Mouse (Mus musculus): ENCODE results near the gene Tmem136. TPM values are rescaled to one million over a fixed set of nuclear protein-coding genes. Genes with fewer than 3 reads are reported as not detected.

Gene Tmem136
- polyA plus RNA-seq, 1 experiment: not detected

GRCm38 (mm10) chr9:43071741-43072140, 44.6 kb downstream of the Tmem136 start:
- Histone ChIP-seq H3K27ac (ENCODE audit: insufficient read depth, low read depth, low read length) (no peak overlapping the region), H3K4me1 (ENCODE audit: control insufficient read depth, insufficient read depth, low read length) (peaks cover 7% of the 10 kb centered on the region), H3K4me3 (ENCODE audit: insufficient read depth, low read depth, low read length) (no peak overlapping the region)
- 34% methylated on average over 2 of the region's 2 CpGs for WGBS
- no peak for TF ChIP-seq CTCF (IDR thresholded peaks at IDR 0.05; ENCODE audit: insufficient read depth, low read depth, low read length)

- Histone ChIP-seq H3K27ac (ENCODE audit: insufficient read depth, low read depth, low read length) (no peak overlapping the region), H3K4me1 (ENCODE audit: control insufficient read depth, insufficient read depth, low read length) (peaks cover 7% of the 10 kb centered on the region), H3K4me3 (ENCODE audit: insufficient read depth, low read depth, low read length) (no peak overlapping the region)
- no peak for TF ChIP-seq POLR2A (IDR thresholded peaks at IDR 0.05; ENCODE audit: insufficient read depth, low read depth, low read length)
- TF ChIP-seq CTCF (IDR thresholded peaks at IDR 0.05; ENCODE audit: insufficient read depth, low read depth, low read length): no peak
- 37% methylated on average over 4 of the region's 4 CpGs for WGBS
Observed at GRCm38 (mm10) chr9:43071176-43071575, 45.2 kb downstream of the Tmem136 start.

GRCm38 (mm10) chr9:43070566-43070965, 45.8 kb downstream of the Tmem136 start:
- 46% methylated on average over 4 of the region's 4 CpGs for WGBS

DNA sequence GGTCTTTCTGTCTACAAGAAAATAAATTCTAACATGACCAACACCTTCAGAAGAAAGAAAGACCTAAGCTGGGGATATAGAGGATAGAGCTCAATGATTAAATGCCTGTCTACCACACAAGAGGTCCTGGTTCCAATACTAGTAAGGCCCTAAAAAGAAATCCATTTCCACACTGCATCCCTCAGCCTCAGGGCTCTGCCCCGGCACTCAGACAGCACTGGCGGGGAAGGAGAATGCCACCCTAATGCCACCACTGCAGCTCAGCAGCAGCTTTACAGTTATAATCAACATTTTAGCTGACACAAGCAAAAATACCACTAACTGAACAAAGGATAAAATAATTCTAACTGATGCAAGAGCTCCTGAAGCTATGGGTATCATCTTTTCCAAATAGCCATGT, 46.2 kb downstream of the Tmem136 start:
- Histone ChIP-seq H3K4me1 (ENCODE audit: control insufficient read depth, insufficient read depth, low read length) (peaks cover 7% of the 10 kb centered on the region), H3K27ac (ENCODE audit: insufficient read depth, low read depth, low read length) (no peak overlapping the region), H3K4me3 (ENCODE audit: insufficient read depth, low read depth, low read length) (no peak overlapping the region)
- TF ChIP-seq CTCF (IDR thresholded peaks at IDR 0.05; ENCODE audit: insufficient read depth, low read depth, low read length) (no peak), POLR2A (IDR thresholded peaks at IDR 0.05; ENCODE audit: insufficient read depth, low read depth, low read length) (no peak)
- 40% methylated on average over 2 of the region's 2 CpGs for WGBS

More at GRCm38 (mm10) chr9:43070566-43070965, 45.8 kb downstream of the Tmem136 start:
- H3K27ac ChIP-seq (ENCODE audit: insufficient read depth, low read depth, low read length): no peak overlapping the region
- TF ChIP-seq POLR2A (IDR thresholded peaks at IDR 0.05; ENCODE audit: insufficient read depth, low read depth, low read length) (no peak), CTCF (IDR thresholded peaks at IDR 0.05; ENCODE audit: insufficient read depth, low read depth, low read length) (no peak)
- peaks cover 7% of the 10 kb centered on the region for H3K4me1 ChIP-seq (ENCODE audit: control insufficient read depth, insufficient read depth, low read length)
- no peak overlapping the region for H3K4me3 ChIP-seq (ENCODE audit: insufficient read depth, low read depth, low read length)

GRCm38 (mm10) chr9:43067896-43068295, 48.5 kb downstream of the Tmem136 start:
- no peak overlapping the region for H3K27ac ChIP-seq (ENCODE audit: insufficient read depth, low read depth, low read length)
- H3K4me1 ChIP-seq (ENCODE audit: control insufficient read depth, insufficient read depth, low read length): peaks cover 7% of the 10 kb centered on the region
- no peak for TF ChIP-seq CTCF (IDR thresholded peaks at IDR 0.05; ENCODE audit: insufficient read depth, low read depth, low read length)
- TF ChIP-seq POLR2A (IDR thresholded peaks at IDR 0.05; ENCODE audit: insufficient read depth, low read depth, low read length): no peak
- WGBS: 64% methylated on average over 3 of the region's 3 CpGs
- H3K4me3 ChIP-seq (ENCODE audit: insufficient read depth, low read depth, low read length): no peak overlapping the region

- 75% methylated on average over 4 of the region's 4 CpGs for WGBS
Observed at GRCm38 (mm10) chr9:43065231-43065630, 51.1 kb downstream of the Tmem136 start.

DNA sequence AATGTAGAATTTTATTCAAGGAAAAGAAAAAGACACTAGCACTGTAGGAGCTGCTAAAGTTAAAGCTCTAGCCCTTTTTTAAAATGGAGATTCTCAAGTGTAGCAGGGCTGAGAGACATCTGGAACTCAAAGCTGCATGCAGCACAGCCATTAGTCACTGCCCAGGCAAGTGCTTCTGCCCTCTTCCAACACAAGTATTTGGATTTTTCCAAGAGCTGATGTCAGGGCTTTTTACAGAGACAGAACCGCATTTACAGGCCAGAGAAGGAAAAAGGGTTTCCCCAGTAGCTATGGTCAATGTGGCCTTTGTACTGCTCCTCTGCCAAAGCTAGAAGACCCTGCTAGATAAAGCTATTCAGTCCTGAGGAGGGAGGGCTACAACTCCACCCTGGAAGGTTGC, 54.8 kb downstream of the Tmem136 start:
- no peak overlapping the region for H3K27ac ChIP-seq (ENCODE audit: insufficient read depth, low read depth, low read length)
- no peaks in the 10 kb centered on the region for H3K4me1 ChIP-seq (ENCODE audit: control insufficient read depth, insufficient read depth, low read length)
- 41% methylated on average over 1 of the region's 1 CpGs for WGBS
- TF ChIP-seq CTCF (IDR thresholded peaks at IDR 0.05; ENCODE audit: insufficient read depth, low read depth, low read length) (no peak), POLR2A (IDR thresholded peaks at IDR 0.05; ENCODE audit: insufficient read depth, low read depth, low read length) (no peak)
- no peak overlapping the region for H3K4me3 ChIP-seq (ENCODE audit: insufficient read depth, low read depth, low read length)

More at GRCm38 (mm10) chr9:43065231-43065630, 51.1 kb downstream of the Tmem136 start:
- Histone ChIP-seq H3K4me3 (ENCODE audit: insufficient read depth, low read depth, low read length) (no peak overlapping the region), H3K27ac (ENCODE audit: insufficient read depth, low read depth, low read length) (no peak overlapping the region), H3K4me1 (ENCODE audit: control insufficient read depth, insufficient read depth, low read length) (peaks cover 6% of the 10 kb centered on the region)
- no peak for TF ChIP-seq POLR2A (IDR thresholded peaks at IDR 0.05; ENCODE audit: insufficient read depth, low read depth, low read length)
- no peak for TF ChIP-seq CTCF (IDR thresholded peaks at IDR 0.05; ENCODE audit: insufficient read depth, low read depth, low read length)

Other genes starting within 250 kb of the Tmem136 start
- gene Grik4, start 172.1 kb downstream of the Tmem136 start, polyA plus RNA-seq (2012; ENCODE audit: insufficient read depth, insufficient read length, low replicate concordance, missing spikeins): not detected in 2 replicates
- 42.4 TPM in 1 of 2 replicates, not detected in the other for gene Arhgef12, start 9.3 kb downstream of the Tmem136 start, polyA plus RNA-seq (2012; ENCODE audit: insufficient read depth, insufficient read length, low replicate concordance, missing spikeins)
- not detected in 2 replicates for gene Pou2f3, start 93.8 kb upstream of the Tmem136 start, polyA plus RNA-seq (2012; ENCODE audit: insufficient read depth, insufficient read length, low replicate concordance, missing spikeins)
- not detected in 2 replicates for gene Oaf, start 123.3 kb upstream of the Tmem136 start, polyA plus RNA-seq (2012; ENCODE audit: insufficient read depth, insufficient read length, low replicate concordance, missing spikeins)
- gene Trim29, start 194.3 kb upstream of the Tmem136 start, polyA plus RNA-seq (2012; ENCODE audit: insufficient read depth, insufficient read length, low replicate concordance, missing spikeins): not detected in 2 replicates